ENCODE assay signal across 9 mouse cellular contexts in genomic region chr4:82512743-82513425, GRCm38 (mm10).
A peak's percentile ranks its signal among the peaks of the same experiment; 100 is the strongest.
DNase-seq lines count a peak whose midpoint lies in the region; ATAC-seq and TF ChIP-seq lines count a peak whose summit lies in the region.
"Had no signal": no experiment of that assay in that cellular context is flagged by ENCODE, and none has a peak within 500 bp of the region (broad histone marks: within the 10 kb centered on the region; RNA-seq: fewer than 3 reads in every experiment).

No protein-coding gene starts in this region.

- CTCF ChIA-PET in Patski (lab: Charles Lee), result no interaction called here

- peak overlapping the region; percentile 36 for H3K4me3 ChIP-seq in hindbrain, embryonic 11.5 days (ENCODE audit: low read depth, low read length)

- H3K9ac ChIP-seq in hindbrain, embryonic 11.5 days (ENCODE audit: low read depth, low read length), result peak overlapping the region; percentile 77

- no peak for DNase-seq in Patski (ENCODE audit: low read depth, low spot score)
- peak; percentile 98 for DNase-seq in cerebellum, adult 9-10 months
- peak; percentile 93 to 94 for DNase-seq in frontal cortex, postnatal 10 days (ENCODE audit: low spot score in 2 of 2)
- DNase-seq in hindbrain, embryonic 11.5 days (ENCODE audit: low spot score), result peak; percentile 96
- peak; percentile 96 to 97 for DNase-seq in layer of hippocampus, postnatal 36 days
- DNase-seq in lung, postnatal 14 days, result peak; percentile 98
- DNase-seq in retina, postnatal 1 day, result peak; percentile 96
- DNase-seq in thymus, postnatal 36 days, result peak; percentile 31 to 56

- peak overlapping the region; percentile 86 for H3K27ac ChIP-seq in hindbrain, embryonic 11.5 days (ENCODE audit: low read depth, low read length)
- H3K27ac ChIP-seq: macrophage had no signal

- H3K4me1 ChIP-seq in hindbrain, embryonic 11.5 days (replicated peaks; ENCODE audit: control insufficient read depth, insufficient read depth, low read length), result peaks cover 2% of the 10 kb centered on the region; the same call in 1 of the 2 replicates

- under 1% methylated on average over 46 of the region's 63 CpGs for WGBS in hindbrain, embryonic 11.5 days

- H3K4me2 ChIP-seq in hindbrain, embryonic 11.5 days (replicated peaks; ENCODE audit: low read depth, low read length), result peak overlapping the region; percentile 81

- peak; percentile 97 for ATAC-seq in Patski
- peak; percentile 96 for ATAC-seq in hindbrain, embryonic 11.5 days (ENCODE audit: low FRiP score)

- no peak for TF ChIP-seq CTCF in Patski (IDR thresholded peaks at IDR 0.05)

- H3K9me3 ChIP-seq in hindbrain, embryonic 11.5 days (ENCODE audit: control insufficient read depth, low read length), result no peaks in the 10 kb centered on the region

- in situ Hi-C loops in Patski (cut with MboI; ENCODE audit: low pct_unique_long_range_greater_than_20kb), result loop anchor here (10.0 to 25.0 kb wide), 2 partner anchors 351 to 422 kb away; no protein-coding TSS in a partner anchor

- POLR2A ChIA-PET in Patski (lab: Charles Lee), result interaction anchor here (1.0 kb wide), 2 partner anchors 10 to 349 kb away, joined by 4 to 7 read pairs; no protein-coding TSS in a partner anchor

- no peaks in the 10 kb centered on the region for H3K27me3 ChIP-seq in Patski
- H3K27me3 ChIP-seq in hindbrain, embryonic 11.5 days (ENCODE audit: control insufficient read depth, insufficient read depth, low read length), result no peaks in the 10 kb centered on the region

- no peaks in the 10 kb centered on the region for H3K36me3 ChIP-seq in hindbrain, embryonic 11.5 days (ENCODE audit: control insufficient read depth, insufficient read depth, low read length)
